Mouse (Mus musculus) naive thymus-derived CD4-positive, alpha-beta T cell, adult 5 months (primary cell): ENCODE results near the gene Agtr1b. TPM values are rescaled to one million over a fixed set of nuclear protein-coding genes. Genes with fewer than 3 reads are reported as not detected.

Experiments
- polyA plus RNA-seq: library from polyadenylated mRNA; unstranded; fragments of 100-300 nt; shearing (Covaris generic); gene quantifications from one replicate; pipeline ENCODE4 v1.2.1, GENCODE M21; 2017

The Agtr1b gene
- polyA plus RNA-seq, result not detected

DNA sequence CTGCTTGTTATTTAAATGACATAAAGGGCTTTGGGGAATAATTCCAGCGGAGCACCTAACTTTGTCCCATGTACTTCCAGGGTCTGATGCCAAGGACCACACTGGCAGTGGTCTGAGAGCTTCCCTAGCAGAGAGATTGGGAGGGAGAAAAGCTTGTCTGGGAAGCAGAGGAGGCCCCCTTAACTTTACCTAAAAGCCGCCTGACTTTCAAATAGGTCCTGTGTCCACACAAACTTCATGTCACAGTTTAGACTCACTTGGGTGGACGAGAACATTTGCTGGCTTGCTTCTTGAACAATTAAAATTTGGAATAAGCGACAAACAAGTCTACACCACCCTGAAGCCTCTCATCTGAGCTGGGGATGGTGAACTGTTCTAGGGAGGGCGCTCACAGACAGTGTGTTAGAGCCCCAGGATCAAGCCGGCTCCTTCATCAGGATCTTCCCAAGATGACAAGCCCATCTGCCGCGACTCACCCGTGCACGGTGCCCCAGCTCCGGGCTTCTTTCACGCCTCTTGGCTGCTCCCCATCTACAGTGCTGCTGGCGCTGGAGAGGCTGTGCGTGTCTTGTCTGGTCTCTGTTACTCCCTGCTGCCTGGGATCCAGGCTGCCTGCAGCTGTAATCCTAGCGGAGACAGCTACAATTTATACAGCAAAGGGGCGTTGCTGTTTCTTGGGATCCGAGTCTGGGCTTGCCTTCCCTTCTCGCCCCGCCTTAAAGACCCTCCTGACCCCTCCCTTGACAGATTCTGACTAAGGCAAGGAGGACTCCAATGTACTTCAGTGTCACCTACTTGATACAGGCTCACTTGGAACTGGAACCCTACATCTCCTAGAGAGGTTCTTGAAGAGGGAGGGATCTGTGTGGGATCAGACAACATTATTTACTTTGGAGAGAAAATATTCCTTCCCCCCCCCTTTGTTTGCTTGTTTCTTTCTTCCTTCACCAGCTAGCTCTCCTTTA, at the start of gene Agtr1b:
Agtr1b (minus strand) TSS at position 620 of the 965 bp plus-strand sequence.

GRCm38 (mm10) chr3:20275633-20276032, 91.3 kb downstream of the Agtr1b start, which contains the start of gene Cpb1:
TSS of gene Cpb1 (minus strand) at chr3:20275733.

Other genes with a start within 250 kb of the Agtr1b start
- 24.6 TPM for gene Gyg, start 211.9 kb downstream of the Agtr1b start, polyA plus RNA-seq
- gene Cpa3, start 125.0 kb downstream of the Agtr1b start, polyA plus RNA-seq, result not detected
- not detected for gene Cpb1, start 91.4 kb downstream of the Agtr1b start, polyA plus RNA-seq